9 mouse cellular contexts compared by ENCODE assay signal in the genomic region with DNA sequence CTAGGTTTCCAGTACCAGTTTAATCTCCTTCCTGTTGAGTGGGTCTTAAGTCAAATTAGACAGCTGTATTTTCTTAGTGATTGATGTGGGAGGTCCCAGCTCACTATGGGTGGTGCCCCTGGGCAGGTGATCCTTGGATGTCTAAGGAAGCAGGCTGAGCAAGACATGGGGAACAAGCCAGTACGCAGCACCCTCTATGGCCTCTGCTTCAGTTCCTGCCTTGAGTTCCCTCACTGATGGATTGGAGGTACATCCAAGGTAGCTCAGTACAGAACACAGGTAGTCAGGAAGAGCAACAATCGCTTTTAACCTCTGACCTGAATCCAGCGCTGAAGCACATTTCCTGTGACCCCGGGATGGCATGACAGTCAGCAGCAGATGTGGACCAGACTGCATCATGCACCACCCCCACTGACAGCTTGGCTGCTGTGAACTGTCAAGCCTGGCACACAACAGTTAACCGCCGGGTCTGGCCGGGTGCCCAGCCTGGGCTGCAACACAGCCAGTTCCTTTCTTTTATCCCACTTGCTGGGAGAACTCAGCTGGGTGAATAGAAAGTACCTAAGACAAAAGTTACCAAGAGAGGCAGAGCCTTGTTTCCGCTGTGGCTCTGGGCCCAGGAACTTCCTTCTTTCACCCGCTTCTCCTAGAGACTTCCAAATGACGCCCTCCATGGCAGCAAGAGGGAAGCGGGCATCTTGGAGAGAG. TPM values are rescaled to one million over a fixed set of nuclear protein-coding genes. Genes with fewer than 3 reads are reported as not detected.
DNase-seq lines count a peak whose midpoint lies in the region; ATAC-seq and TF ChIP-seq lines count a peak whose summit lies in the region.
"Had no signal": no experiment of that assay in that cellular context is flagged by ENCODE, and none has a peak within 500 bp of the region (broad histone marks: within the 10 kb centered on the region; RNA-seq: fewer than 3 reads in every experiment).

A gene (plus strand): TSS at position 652 of the 708 bp plus-strand sequence.

- WGBS in hindbrain, embryonic 11.5 days, result 74% methylated on average over 11 of the region's 11 CpGs
- 70% methylated on average over 11 of the region's 11 CpGs for WGBS in hindbrain, embryonic 10.5 days
- WGBS in hindbrain, embryonic 13.5 days, result 41% methylated on average over 11 of the region's 11 CpGs
- WGBS in neural tube, embryonic 13.5 days, result 49% methylated on average over 11 of the region's 11 CpGs

- no peaks in the 10 kb centered on the region for H3K9me3 ChIP-seq in hindbrain, embryonic 11.5 days (ENCODE audit: control insufficient read depth, low read length)
- H3K9me3 ChIP-seq in hindbrain, embryonic 10.5 days, result no peaks in the 10 kb centered on the region
- H3K9me3 ChIP-seq in hindbrain, embryonic 13.5 days, result no peaks in the 10 kb centered on the region
- H3K9me3 ChIP-seq in neural tube, embryonic 13.5 days, result no peaks in the 10 kb centered on the region

- no peak for TF ChIP-seq CTCF in bone marrow macrophage, adult 2 months (IDR thresholded peaks at IDR 0.05; ENCODE audit: low read depth, low read length)

- no peak within 1 kb of the TSS for H3K4me3 ChIP-seq in hindbrain, embryonic 11.5 days (ENCODE audit: low read depth, low read length)
- H3K4me3 ChIP-seq in hindbrain, embryonic 10.5 days, result no peak within 1 kb of the TSS
- no peak within 1 kb of the TSS for H3K4me3 ChIP-seq in bone marrow macrophage, adult 2 months (ENCODE audit: insufficient read depth, low read length)
- no peak within 1 kb of the TSS for H3K4me3 ChIP-seq in hindbrain, embryonic 13.5 days
- no peak within 1 kb of the TSS for H3K4me3 ChIP-seq in neural tube, embryonic 13.5 days
- H3K4me3 ChIP-seq: limb, embryonic 12.5 days had no signal

- no peaks in the 10 kb centered on the region for H3K4me1 ChIP-seq in hindbrain, embryonic 11.5 days (replicated peaks; ENCODE audit: control insufficient read depth, insufficient read depth, low read length)
- no peaks in the 10 kb centered on the region; the same call in 1 of the 2 replicates for H3K4me1 ChIP-seq in hindbrain, embryonic 10.5 days (replicated peaks)
- peaks cover 17% of the 10 kb centered on the region for H3K4me1 ChIP-seq in bone marrow macrophage, adult 2 months (ENCODE audit: control insufficient read depth, insufficient read depth, low read length)
- H3K4me1 ChIP-seq in hindbrain, embryonic 13.5 days (replicated peaks), result peaks cover 25% of the 10 kb centered on the region
- H3K4me1 ChIP-seq in neural tube, embryonic 13.5 days (replicated peaks), result peaks cover 21% of the 10 kb centered on the region
- H3K4me1 ChIP-seq: limb, embryonic 12.5 days had no signal

- H3K27me3 ChIP-seq in hindbrain, embryonic 11.5 days (ENCODE audit: control insufficient read depth, insufficient read depth, low read length), result no peaks in the 10 kb centered on the region
- no peaks in the 10 kb centered on the region for H3K27me3 ChIP-seq in hindbrain, embryonic 10.5 days (ENCODE audit: insufficient read depth, poor library complexity, severe bottlenecking)
- H3K27me3 ChIP-seq in hindbrain, embryonic 13.5 days, result no peaks in the 10 kb centered on the region
- no peaks in the 10 kb centered on the region for H3K27me3 ChIP-seq in neural tube, embryonic 13.5 days
- H3K27me3 ChIP-seq: limb, embryonic 12.5 days had no signal

- 0 out of 2 replicates have a peak, but pooled peaks have one; percentile 30 for ATAC-seq in hindbrain, embryonic 11.5 days (ENCODE audit: low FRiP score)
- peak; percentile 94 for ATAC-seq in hindbrain, embryonic 13.5 days (ENCODE audit: low FRiP score)
- ATAC-seq in neural tube, embryonic 13.5 days (ENCODE audit: low read depth), result peak; percentile 95

- no peak for DNase-seq in hindbrain, embryonic 11.5 days (ENCODE audit: low spot score)
- DNase-seq in hindbrain, embryonic 10.5 days (ENCODE audit: low spot score), result no peak
- DNase-seq in frontal cortex, postnatal 25 days (ENCODE audit: low spot score in 2 of 2), result peak; percentile 81 to 82
- peak; percentile 93 for DNase-seq in left cerebral cortex, postnatal 10 days (ENCODE audit: extremely low spot score in 1 of 2, low spot score in 2 of 2)
- peak; percentile 56 to 62 for DNase-seq in thymus, postnatal 10 days (ENCODE audit: low spot score in 2 of 2)

- H3K36me3 ChIP-seq in hindbrain, embryonic 11.5 days (ENCODE audit: control insufficient read depth, insufficient read depth, low read length), result no peaks in the 10 kb centered on the region
- no peaks in the 10 kb centered on the region for H3K36me3 ChIP-seq in hindbrain, embryonic 10.5 days
- no peaks in the 10 kb centered on the region for H3K36me3 ChIP-seq in hindbrain, embryonic 13.5 days
- no peaks in the 10 kb centered on the region for H3K36me3 ChIP-seq in neural tube, embryonic 13.5 days
- H3K36me3 ChIP-seq: limb, embryonic 12.5 days had no signal

- no peak within 1 kb of the TSS for H3K27ac ChIP-seq in hindbrain, embryonic 11.5 days (ENCODE audit: low read depth, low read length)
- H3K27ac ChIP-seq in hindbrain, embryonic 10.5 days, result no peak within 1 kb of the TSS
- peak within 1 kb of the TSS; percentile 20 for H3K27ac ChIP-seq in bone marrow macrophage, adult 2 months (ENCODE audit: insufficient read depth, low read depth, low read length)
- peak within 1 kb of the TSS; percentile 81 for H3K27ac ChIP-seq in hindbrain, embryonic 13.5 days
- peak within 1 kb of the TSS; percentile 83 for H3K27ac ChIP-seq in neural tube, embryonic 13.5 days (replicated peaks)
- H3K27ac ChIP-seq: limb, embryonic 12.5 days had no signal

- H3K4me2 ChIP-seq in hindbrain, embryonic 11.5 days (replicated peaks; ENCODE audit: low read depth, low read length), result no peak within 1 kb of the TSS
- 0 out of 2 replicates have a peak within 1 kb of the TSS, but pooled peaks have one; percentile 17 for H3K4me2 ChIP-seq in hindbrain, embryonic 13.5 days
- peak within 1 kb of the TSS; percentile 29; the same call in 1 of the 2 replicates for H3K4me2 ChIP-seq in neural tube, embryonic 13.5 days
- H3K4me2 ChIP-seq: limb, embryonic 12.5 days had no signal

- no peak within 1 kb of the TSS for H3K9ac ChIP-seq in hindbrain, embryonic 11.5 days (ENCODE audit: low read depth, low read length)
- no peak within 1 kb of the TSS for H3K9ac ChIP-seq in hindbrain, embryonic 13.5 days
- H3K9ac ChIP-seq in neural tube, embryonic 13.5 days, result no peak within 1 kb of the TSS
- H3K9ac ChIP-seq: limb, embryonic 12.5 days had no signal

- TF ChIP-seq POLR2A in bone marrow macrophage, adult 2 months (IDR thresholded peaks at IDR 0.05; ENCODE audit: borderline replicate concordance, low read depth, low read length), result no peak

- intact Hi-C loops in left cerebral cortex, postnatal 10 days (cut with DNase I), result no loop called here

RNA-seq across cellular contexts. Expression of the gene that starts here (rescaled TPM):
- 0.03 TPM in 1 of 2 replicates, not detected in the other for polyA plus RNA-seq in hindbrain, embryonic 11.5 days (2014; fragmentation: Nextera tagmentation; extraction: Ambion mirVana)
- polyA plus RNA-seq in hindbrain, embryonic 10.5 days (2016; fragmentation: Nextera tagmentation; extraction: Ambion mirVana), result 0.02 TPM in 1 of 2 replicates, not detected in the other
- 0.08 and 0.11 TPM in 2 replicates for polyA plus RNA-seq in bone marrow macrophage, adult 2 months (2012; ENCODE audit: insufficient read depth, insufficient read length, missing spikeins)
- 1.3 and 1.4 TPM in 2 replicates for polyA plus RNA-seq in hindbrain, embryonic 13.5 days (2015; fragmentation: Nextera tagmentation; extraction: Ambion mirVana)
- total RNA-seq in left cerebral cortex, postnatal 10 days (2021), result 10 to 100 TPM; 24.2 to 28.1 TPM
- 1.1 and 1.2 TPM in 2 replicates for polyA plus RNA-seq in neural tube, embryonic 13.5 days (2015; fragmentation: Nextera tagmentation; extraction: Ambion mirVana)
- polyA plus RNA-seq: limb, embryonic 12.5 days had no signal

Comparison
In these comparisons a context has a peak if more than half of its experiments do, and no peak if none do; other contexts are left out.
1. H3K27ac ChIP-seq: peak in bone marrow macrophage, adult 2 months (single experiment), hindbrain, embryonic 13.5 days (single experiment) and neural tube, embryonic 13.5 days (single experiment); none in hindbrain, embryonic 11.5 days (single experiment) and hindbrain, embryonic 10.5 days (single experiment).
2. Peak in ATAC-seq in hindbrain, embryonic 11.5 days; RNA of the gene not detected or under 1 TPM.
3. ATAC-seq: peak in every context shown above with its lines; median percentile 95 in neural tube, embryonic 13.5 days; 94 in hindbrain, embryonic 13.5 days; 30 in hindbrain, embryonic 11.5 days.
4. DNase-seq: peak in frontal cortex, postnatal 25 days (2 of 2), left cerebral cortex, postnatal 10 days (2 of 2) and thymus, postnatal 10 days (2 of 2); none in hindbrain, embryonic 11.5 days (single experiment) and hindbrain, embryonic 10.5 days (single experiment).